Mouse (Mus musculus) embryonic facial prominence, embryonic 13.5 days (tissue): Measurements from ENCODE around the gene Grm4. TPM values are rescaled to one million over a fixed set of nuclear protein-coding genes. Genes with fewer than 3 reads are reported as not detected.

Experiments
- ATAC-seq: fragments of 200-750 bp; cut with Nextera tagmentation; 2 replicates; pipeline ENCODE4 v1.8.0; 2017; ENCODE audit warnings: low read depth; ENCODE audit not compliant: insufficient number of reproducible peaks, insufficient read depth, low FRiP score, low TSS enrichment
- H3K27ac ChIP-seq: fragments of 300-500 bp; sonication (generic); 2 replicates; pipeline ENCODE4 v1.5.1; 2015; ENCODE audit warnings: moderate library complexity, mild to moderate bottlenecking, inconsistent platforms
- H3K27me3 ChIP-seq: fragments of 300-500 bp; sonication (generic); 2 replicates; pipeline ENCODE4 v1.6.1; 2015; ENCODE audit warnings: mild to moderate bottlenecking, inconsistent platforms
- H3K36me3 ChIP-seq: fragments of 300-500 bp; sonication (generic); 2 replicates; pipeline ENCODE4 v1.6.1; 2015; ENCODE audit warnings: mild to moderate bottlenecking, inconsistent platforms
- H3K4me1 ChIP-seq: fragments of 300-500 bp; sonication (generic); 2 replicates; pipeline ENCODE4 v1.6.1; 2015; ENCODE audit warnings: inconsistent platforms
- H3K4me2 ChIP-seq: fragments of 300-500 bp; sonication (generic); 2 replicates; pipeline ENCODE4 v1.6.1; 2015; ENCODE audit warnings: moderate library complexity, mild to moderate bottlenecking, inconsistent platforms
- H3K4me3 ChIP-seq: fragments of 300-500 bp; sonication (generic); 2 replicates; pipeline ENCODE4 v1.5.1; 2015; ENCODE audit warnings: mild to moderate bottlenecking, inconsistent platforms
- H3K9ac ChIP-seq: fragments of 300-500 bp; sonication (generic); 2 replicates; pipeline ENCODE4 v1.6.1; 2015; ENCODE audit warnings: mild to moderate bottlenecking, inconsistent platforms
- H3K9me3 ChIP-seq: fragments of 300-500 bp; sonication (generic); 2 replicates; pipeline ENCODE4 v1.6.1; 2016; ENCODE audit warnings: inconsistent platforms
- WGBS: fragments of 180-500 bp; shearing (Covaris S2); methylation state at CpG from one replicate; pipeline ENCODE4 v1.1.7; 2015; ENCODE audit warnings: mixed read lengths; 5-methylcytosine and 5-hydroxymethylcytosine counted together
- polyA plus RNA-seq: library from polyadenylated mRNA; unstranded; fragments of >200 nt; fragmentation: Nextera tagmentation; extraction: Ambion mirVana; gene quantifications from 2 replicates; pipeline ENCODE4 v1.2.1, GENCODE M21; 2015

The Grm4 gene
- polyA plus RNA-seq, 1 experiment from 2014 or later: 0.38 TPM

GRCm38 (mm10) chr17:27501331-27502251 lies 19.6 kb downstream of the Grm4 start:
- Histone ChIP-seq H3K9me3 (no peaks in the 10 kb centered on the region), H3K36me3 (no peaks in the 10 kb centered on the region), H3K27ac (peak overlapping the region; percentile 57), H3K27me3 (peaks cover 18% of the 10 kb centered on the region), H3K9ac (0 out of 2 replicates have a peak overlapping the region, but pooled peaks have one; percentile 40), H3K4me2 (peak overlapping the region; percentile 51), H3K4me1 (peaks cover 50% of the 10 kb centered on the region), H3K4me3 (no peak overlapping the region)
- ATAC-seq: no peak
- 5% methylated on average over 18 of the region's 18 CpGs for WGBS

- H3K36me3 ChIP-seq: no peaks in the 10 kb centered on the region
- H3K4me2 ChIP-seq: peak overlapping the region; percentile 51; the same call in 1 of the 2 replicates
- no peaks in the 10 kb centered on the region for H3K9me3 ChIP-seq
- 39% methylated on average over 4 of the region's 4 CpGs for WGBS
- H3K27ac ChIP-seq: peak overlapping the region; percentile 57
- H3K27me3 ChIP-seq: peaks cover 14% of the 10 kb centered on the region
- peaks cover 44% of the 10 kb centered on the region for H3K4me1 ChIP-seq
- peak overlapping the region; percentile 40; the same call in 1 of the 2 replicates for H3K9ac ChIP-seq
- H3K4me3 ChIP-seq: no peak overlapping the region
- no peak for ATAC-seq
Observed at GRCm38 (mm10) chr17:27500811-27501210, 20.4 kb downstream of the Grm4 start.

GRCm38 (mm10) chr17:27499080-27499479 lies 22.1 kb downstream of the Grm4 start:
- H3K27ac ChIP-seq: no peak overlapping the region
- WGBS: 75% methylated on average over 13 of the region's 13 CpGs
- no peaks in the 10 kb centered on the region for H3K36me3 ChIP-seq
- H3K4me1 ChIP-seq: peaks cover 29% of the 10 kb centered on the region
- H3K9me3 ChIP-seq: no peaks in the 10 kb centered on the region
- no peak for ATAC-seq
- H3K9ac ChIP-seq: no peak overlapping the region
- H3K4me3 ChIP-seq: no peak overlapping the region
- peaks cover 14% of the 10 kb centered on the region for H3K27me3 ChIP-seq
- H3K4me2 ChIP-seq: no peak overlapping the region

GRCm38 (mm10) chr17:27497798-27498197 lies 23.4 kb downstream of the Grm4 start:
- Histone ChIP-seq H3K4me2 (no peak overlapping the region), H3K9ac (no peak overlapping the region), H3K4me3 (no peak overlapping the region), H3K27me3 (peaks cover 9% of the 10 kb centered on the region), H3K9me3 (no peaks in the 10 kb centered on the region), H3K36me3 (no peaks in the 10 kb centered on the region), H3K4me1 (peaks cover 27% of the 10 kb centered on the region), H3K27ac (no peak overlapping the region)
- no peak for ATAC-seq
- WGBS: 66% methylated on average over 5 of the region's 5 CpGs

GRCm38 (mm10) chr17:27495008-27495540 lies 26.1 kb downstream of the Grm4 start:
- no peak for ATAC-seq
- H3K36me3 ChIP-seq: no peaks in the 10 kb centered on the region
- no peaks in the 10 kb centered on the region for H3K9me3 ChIP-seq
- no peak overlapping the region for H3K4me2 ChIP-seq
- no peak overlapping the region for H3K4me3 ChIP-seq
- no peaks in the 10 kb centered on the region for H3K27me3 ChIP-seq
- H3K4me1 ChIP-seq: peaks cover 3% of the 10 kb centered on the region; the same call in 1 of the 2 replicates
- no peak overlapping the region for H3K27ac ChIP-seq
- WGBS: 79% methylated on average over 7 of the region's 7 CpGs
- H3K9ac ChIP-seq: no peak overlapping the region

- Histone ChIP-seq H3K27me3 (no peaks in the 10 kb centered on the region), H3K4me3 (no peak overlapping the region), H3K36me3 (no peaks in the 10 kb centered on the region), H3K9ac (0 out of 2 replicates have a peak overlapping the region, but pooled peaks have one; percentile 32), H3K4me2 (no peak overlapping the region), H3K9me3 (no peaks in the 10 kb centered on the region), H3K27ac (no peak overlapping the region), H3K4me1 (peaks cover 3% of the 10 kb centered on the region; the same call in 1 of the 2 replicates)
- WGBS: 22% methylated on average over 8 of the region's 8 CpGs
- no peak for ATAC-seq
Observed at GRCm38 (mm10) chr17:27493969-27494368, 27.2 kb downstream of the Grm4 start.

- no peaks in the 10 kb centered on the region for H3K36me3 ChIP-seq
- 82% methylated on average over 4 of the region's 4 CpGs for WGBS
- H3K9me3 ChIP-seq: no peaks in the 10 kb centered on the region
- H3K27me3 ChIP-seq: no peaks in the 10 kb centered on the region
- peaks cover 5% of the 10 kb centered on the region; the same call in 1 of the 2 replicates for H3K4me1 ChIP-seq
- H3K4me2 ChIP-seq: no peak overlapping the region
- no peak overlapping the region for H3K4me3 ChIP-seq
- no peak overlapping the region for H3K27ac ChIP-seq
- no peak overlapping the region for H3K9ac ChIP-seq
- ATAC-seq: no peak
Observed at GRCm38 (mm10) chr17:27493389-27493788, 27.8 kb downstream of the Grm4 start.

- no peak for ATAC-seq
Observed at GRCm38 (mm10) chr17:27488173-27488823, 32.9 kb downstream of the Grm4 start.

GRCm38 (mm10) chr17:27485940-27486339 lies 35.3 kb downstream of the Grm4 start:
- Histone ChIP-seq H3K4me1 (peaks cover 6% of the 10 kb centered on the region; the same call in 1 of the 2 replicates), H3K4me3 (no peak overlapping the region), H3K36me3 (no peaks in the 10 kb centered on the region), H3K27ac (no peak overlapping the region), H3K9ac (no peak overlapping the region), H3K4me2 (no peak overlapping the region), H3K9me3 (no peaks in the 10 kb centered on the region), H3K27me3 (0 out of 2 replicates have a peak, but pooled peaks cover 1% of the 10 kb centered on the region)
- WGBS: 36% methylated on average over 8 of the region's 8 CpGs
- ATAC-seq: no peak

More at GRCm38 (mm10) chr17:27488173-27488823, 32.9 kb downstream of the Grm4 start:
- no peaks in the 10 kb centered on the region for H3K36me3 ChIP-seq
- H3K27ac ChIP-seq: no peak overlapping the region
- peaks cover 6% of the 10 kb centered on the region; the same call in 1 of the 2 replicates for H3K4me1 ChIP-seq
- H3K27me3 ChIP-seq: no peaks in the 10 kb centered on the region
- no peak overlapping the region for H3K9ac ChIP-seq
- H3K4me3 ChIP-seq: no peak overlapping the region
- no peak overlapping the region for H3K4me2 ChIP-seq
- no peaks in the 10 kb centered on the region for H3K9me3 ChIP-seq
- 68% methylated on average over 16 of the region's 16 CpGs for WGBS

GRCm38 (mm10) chr17:27483571-27483970 lies 37.6 kb downstream of the Grm4 start:
- H3K4me3 ChIP-seq: no peak overlapping the region
- peaks cover 17% of the 10 kb centered on the region for H3K4me1 ChIP-seq
- ATAC-seq: no peak
- H3K9ac ChIP-seq: no peak overlapping the region
- H3K36me3 ChIP-seq: no peaks in the 10 kb centered on the region
- H3K9me3 ChIP-seq: no peaks in the 10 kb centered on the region
- H3K27ac ChIP-seq: no peak overlapping the region
- WGBS: 75% methylated on average over 3 of the region's 3 CpGs
- H3K4me2 ChIP-seq: no peak overlapping the region
- H3K27me3 ChIP-seq: peaks cover 4% of the 10 kb centered on the region; the same call in 1 of the 2 replicates
